Mouse (Mus musculus): ENCODE results near the gene Grin2b.

DNA sequence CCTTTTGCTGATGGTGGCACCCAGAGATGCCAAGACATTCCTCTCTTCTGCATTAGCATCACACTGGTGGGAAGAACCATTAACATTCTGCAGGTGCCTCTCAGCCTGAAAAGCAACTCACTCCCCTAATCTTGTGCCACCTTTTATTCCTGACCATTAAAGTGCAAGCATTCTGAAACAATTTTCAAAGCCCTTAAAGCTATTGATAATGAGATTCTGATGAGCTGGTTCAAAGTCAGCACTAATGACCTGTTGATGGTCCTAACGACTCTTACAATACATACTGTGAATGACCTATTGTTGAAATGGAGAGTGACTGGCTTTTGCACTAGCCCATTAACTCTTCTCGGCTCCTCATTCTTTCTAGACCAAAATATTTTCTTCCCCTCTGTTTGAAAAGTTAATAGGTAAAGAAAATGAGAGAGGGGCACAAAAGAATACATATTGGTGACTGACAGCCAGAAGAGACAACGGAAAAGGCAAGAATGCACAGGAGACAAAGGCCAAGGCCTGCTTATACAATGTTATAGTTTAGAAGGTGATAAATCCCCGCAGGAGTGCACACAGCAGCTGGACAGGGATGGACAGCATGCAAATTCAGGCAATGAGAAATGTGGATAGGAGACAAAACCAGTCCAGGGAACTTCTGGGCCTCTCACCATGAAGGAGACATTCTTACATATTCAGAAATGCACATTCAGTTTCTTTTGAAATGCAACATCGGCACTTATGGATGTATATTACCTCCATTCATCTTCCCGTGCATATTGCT, 59.5 kb downstream of the Grin2b start:
- TF ChIP-seq SIN3A (IDR thresholded peaks at IDR 0.05; ENCODE audit: low read length) (no peak), E2F4 (IDR thresholded peaks at IDR 0.05; ENCODE audit: insufficient replicate concordance, low read depth, low read length) (no peak), USF1 (IDR thresholded peaks at IDR 0.05; ENCODE audit: low read depth, low read length) (no peak), KAT2A (IDR thresholded peaks at IDR 0.05; ENCODE audit: insufficient replicate concordance, low read length) (no peak), NELFE (IDR thresholded peaks at IDR 0.05; ENCODE audit: low read depth, low read length) (no peak), ELF1 (IDR thresholded peaks at IDR 0.05; ENCODE audit: low read depth, low read length) (no peak)
